Mouse (Mus musculus) liver, embryonic 14.5 days (tissue): Measurements from ENCODE around the gene Gm10309. TPM values are rescaled to one million over a fixed set of nuclear protein-coding genes. Genes with fewer than 3 reads are reported as not detected.
"Not testable (repeated sequence)": the region's sequence is repeated elsewhere in the genome, so short reads cannot be mapped to it uniquely, and the experiment has no call there.

ENCODE experiments used
- ATAC-seq: fragments of 200-750 bp; cut with Nextera tagmentation; 2 replicates; pipeline ENCODE4 v1.8.0; 2017; ENCODE audit warnings: moderate number of reproducible peaks, mild to moderate bottlenecking, moderate library complexity; ENCODE audit not compliant: insufficient read depth
- DNase-seq, 3 experiments: peaks; one replicate each; pipeline ENCODE4 v3.0.0-alpha.2; 2012 to 2013; ENCODE audit warnings: low read depth in 3 of 3, low spot score in 3 of 3
- H3K27ac ChIP-seq: fragments of 300-500 bp; sonication (generic); 2 replicates; pipeline ENCODE4 v1.5.1; 2014; ENCODE audit warnings: moderate library complexity, mild to moderate bottlenecking, control low read depth, inconsistent platforms
- H3K27me3 ChIP-seq: fragments of 300-500 bp; sonication (generic); 2 replicates; pipeline ENCODE4 v1.6.1; 2014; ENCODE audit warnings: mild to moderate bottlenecking, low read length, moderate library complexity; ENCODE audit not compliant: control insufficient read depth, insufficient read depth
- H3K36me3 ChIP-seq: fragments of 300-500 bp; sonication (generic); replicated peaks from 2 replicates; pipeline ENCODE4 v1.6.1; 2014; ENCODE audit warnings: low read depth; ENCODE audit not compliant: control insufficient read depth, insufficient read depth
- H3K4me1 ChIP-seq, 2 experiments: fragments of 200-500 bp in 1 of 2; fragments of 300-500 bp in 1 of 2; sonication (generic) in 1 of 2; replicated peaks; 2 replicates each; pipeline ENCODE4 v1.6.1; 2012 to 2014; ENCODE audit warnings: antibody characterized with exemption in 1 of 2, inconsistent platforms in 1 of 2, low read length in 1 of 2; ENCODE audit not compliant: control insufficient read depth in 2 of 2, insufficient read depth in 2 of 2
- H3K4me2 ChIP-seq: fragments of 300-500 bp; sonication (generic); 2 replicates; pipeline ENCODE4 v1.6.1; 2014; ENCODE audit warnings: low read depth, mild to moderate bottlenecking, control low read depth, moderate library complexity
- H3K4me3 ChIP-seq, 2 experiments: fragments of 200-500 bp in 1 of 2; fragments of 300-500 bp in 1 of 2; sonication (generic) in 1 of 2; 2 replicates each; pipeline ENCODE4 v1.5.1; 2012 to 2014; ENCODE audit warnings: low read depth in 2 of 2, low read length in 2 of 2, mild to moderate bottlenecking in 2 of 2, control low read depth in 1 of 2, inconsistent platforms in 1 of 2, moderate library complexity in 1 of 2; ENCODE audit not compliant: insufficient read depth in 1 of 2
- H3K9ac ChIP-seq: fragments of 300-500 bp; sonication (generic); replicated peaks from 2 replicates; pipeline ENCODE4 v1.6.1; 2014; ENCODE audit warnings: mild to moderate bottlenecking, control low read depth, moderate library complexity
- H3K9me3 ChIP-seq: fragments of 300-500 bp; sonication (generic); 2 replicates; pipeline ENCODE4 v1.6.1; 2016; ENCODE audit warnings: low read length, mixed read lengths; ENCODE audit not compliant: control insufficient read depth
- CTCF ChIP-seq: IDR thresholded peaks from 2 replicates; pipeline ENCODE4 v1.5.1; 2016; ENCODE audit warnings: antibody characterized with exemption, low read depth, control low read depth
- EP300 ChIP-seq: IDR thresholded peaks from 2 replicates; pipeline ENCODE4 v1.6.1; 2016; ENCODE audit warnings: antibody characterized with exemption, low read depth
- WGBS: fragments of 180-500 bp; shearing (Covaris S2); extraction: QIAGEN DNeasy Blood & Tissue Kit; methylation state at CpG from one replicate; pipeline ENCODE4 v1.1.7; 2014; ENCODE audit not compliant: insufficient replicate concordance; 5-methylcytosine and 5-hydroxymethylcytosine counted together
- polyA plus RNA-seq, 2 experiments: library from polyadenylated mRNA; depleted of rRNA in 1 of 2; stranded (reverse) in 1 of 2; unstranded in 1 of 2; fragments of >200 nt; fragmentation: Nextera tagmentation in 1 of 2; extraction: Ambion mirVana in 1 of 2; gene quantifications; 2 replicates each; pipeline versions ENCODE4 v1.2.1 to v1.2.3; 2012 to 2014

Gm10309 gene
- polyA plus RNA-seq, 2 experiments: 0.06 TPM; not detected in 1

GRCm38 (mm10) chr17:86484087-86484737, 20.8 kb downstream of the Gm10309 start:
- ATAC-seq (peak; percentile 45), DNase-seq (peak; percentile 39 to 52 (median 41))
- Histone ChIP-seq H3K36me3 (no peaks in the 10 kb centered on the region), H3K27ac (no peak overlapping the region), H3K9me3 (no peaks in the 10 kb centered on the region), H3K9ac (no peak overlapping the region), H3K4me1 (peaks cover 0 to 10% of the 10 kb centered on the region in 2 experiments; a peak in 2 of 4 replicates), H3K4me3 (no peak overlapping the region), H3K27me3 (no peaks in the 10 kb centered on the region), H3K4me2 (no peak overlapping the region)
- peak; percentile 77 for TF ChIP-seq CTCF
- TF ChIP-seq EP300: no peak
- 3% methylated on average over 3 of the region's 3 CpGs for WGBS

- no peaks in the 10 kb centered on the region for H3K9me3 ChIP-seq
- H3K36me3 ChIP-seq: no peaks in the 10 kb centered on the region
- 71% methylated on average over 10 of the region's 10 CpGs for WGBS
- H3K4me3 ChIP-seq: no peak overlapping the region
- H3K4me1 ChIP-seq: peaks cover 0 to 8% of the 10 kb centered on the region in 2 experiments; a peak in 2 of 4 replicates
- DNase-seq (no peak), ATAC-seq (no peak)
- no peak overlapping the region for H3K27ac ChIP-seq
- no peak for TF ChIP-seq EP300
- TF ChIP-seq CTCF: no peak
- H3K4me2 ChIP-seq: no peak overlapping the region
- H3K27me3 ChIP-seq: no peaks in the 10 kb centered on the region
- H3K9ac ChIP-seq: no peak overlapping the region
These were observed 22.4 kb downstream of the Gm10309 start for GRCm38 (mm10) chr17:86482675-86483074.

GRCm38 (mm10) chr17:86479406-86479805, 25.6 kb downstream of the Gm10309 start:
- Histone ChIP-seq H3K4me2 (no peak overlapping the region), H3K27ac (no peak overlapping the region), H3K9me3 (no peaks in the 10 kb centered on the region), H3K4me1 (peaks cover 0 to under 1% of the 10 kb centered on the region in 2 experiments; a peak in 1 of 4 replicates), H3K4me3 (no peak overlapping the region), H3K9ac (no peak overlapping the region), H3K27me3 (no peaks in the 10 kb centered on the region), H3K36me3 (no peaks in the 10 kb centered on the region)
- WGBS: 41% methylated on average over 10 of the region's 10 CpGs
- ATAC-seq (no peak), DNase-seq (no peak)
- TF ChIP-seq EP300 (no peak), CTCF (no peak)

- not testable (repeated sequence) for ATAC-seq, H3K27me3 ChIP-seq, H3K36me3 ChIP-seq, H3K4me1 ChIP-seq, H3K9ac ChIP-seq, H3K4me2 ChIP-seq, DNase-seq, H3K4me3 ChIP-seq, H3K9me3 ChIP-seq, H3K27ac ChIP-seq
These were observed 27.6 kb downstream of the Gm10309 start for GRCm38 (mm10) chr17:86477401-86477800.

- no peak overlapping the region for H3K4me2 ChIP-seq
- DNase-seq: no peak
- TF ChIP-seq EP300 (no peak), CTCF (no peak)
- H3K4me1 ChIP-seq: no peaks in the 10 kb centered on the region
- no peak for ATAC-seq
- no peak overlapping the region for H3K4me3 ChIP-seq
- no peaks in the 10 kb centered on the region for H3K36me3 ChIP-seq
- H3K9ac ChIP-seq: no peak overlapping the region
- 42% methylated on average over 10 of the region's 10 CpGs for WGBS
- no peak overlapping the region for H3K27ac ChIP-seq
- no peaks in the 10 kb centered on the region for H3K9me3 ChIP-seq
- H3K27me3 ChIP-seq: no peaks in the 10 kb centered on the region
These were observed 28.4 kb downstream of the Gm10309 start for GRCm38 (mm10) chr17:86476674-86477073.
